Mouse (Mus musculus) liver, adult 2 months (tissue): Measurements from ENCODE around the gene Osbp2. TPM values are rescaled to one million over a fixed set of nuclear protein-coding genes. Genes with fewer than 3 reads are reported as not detected.

Source experiments
- DNase-seq: peaks from one replicate; pipeline ENCODE4 v3.0.0-alpha.2; 2011; ENCODE audit warnings: low read depth, low spot score; ENCODE audit errors: extremely low read depth
- H3K27ac ChIP-seq: fragments of 200-500 bp; replicated peaks from 2 replicates; pipeline ENCODE4 v1.5.1; 2012; ENCODE audit warnings: low read depth, mild to moderate bottlenecking, control low read depth, inconsistent platforms, low read length; ENCODE audit not compliant: insufficient read depth
- H3K27me3 ChIP-seq: fragments of 200-500 bp; 2 replicates; pipeline ENCODE4 v1.6.1; 2012; ENCODE audit warnings: mild to moderate bottlenecking, moderate library complexity, low read length, inconsistent platforms; ENCODE audit not compliant: control insufficient read depth, insufficient read depth
- H3K36me3 ChIP-seq: fragments of 200-500 bp; 2 replicates; pipeline ENCODE4 v1.6.1; 2012; ENCODE audit warnings: low read length, inconsistent platforms; ENCODE audit not compliant: control insufficient read depth, insufficient read depth
- H3K4me1 ChIP-seq: fragments of 200-500 bp; 2 replicates; pipeline ENCODE4 v1.6.1; 2011; ENCODE audit warnings: low read length; ENCODE audit not compliant: control insufficient read depth, insufficient read depth
- H3K4me3 ChIP-seq: fragments of 200-500 bp; 2 replicates; pipeline ENCODE4 v1.5.1; 2011; ENCODE audit warnings: low read depth, mild to moderate bottlenecking, control low read depth, low read length, moderate library complexity; ENCODE audit not compliant: insufficient read depth
- H3K79me2 ChIP-seq: fragments of 200-500 bp; 2 replicates; pipeline ENCODE4 v1.6.1; 2012; ENCODE audit warnings: inconsistent platforms, mild to moderate bottlenecking, low read length, moderate library complexity; ENCODE audit not compliant: control insufficient read depth, insufficient read depth
- H3K9ac ChIP-seq: fragments of 200-500 bp; 2 replicates; pipeline ENCODE4 v1.6.1; 2012; ENCODE audit warnings: low read depth, mild to moderate bottlenecking, control low read depth, inconsistent platforms, low read length
- CTCF ChIP-seq: fragments of 200-500 bp; IDR thresholded peaks from 2 replicates; pipeline ENCODE4 v1.5.1; 2011; ENCODE audit warnings: low read depth, low read length, control low read depth
- POLR2A ChIP-seq: fragments of 200-500 bp; IDR thresholded peaks from 2 replicates; pipeline ENCODE4 v1.6.1; 2011; ENCODE audit warnings: low read length, control low read depth; ENCODE audit not compliant: insufficient read depth; ENCODE audit errors: extremely low read depth
- WGBS: fragments of 180-500 bp; shearing (Covaris S2); methylation state at CpG from one replicate; pipeline ENCODE4 v1.1.7; 2018; 5-methylcytosine and 5-hydroxymethylcytosine counted together
- polyA plus RNA-seq: library from polyadenylated mRNA; depleted of rRNA; stranded (reverse); fragments of >200 nt; gene quantifications from 2 replicates; pipeline ENCODE4 v1.2.3, GENCODE M21; 2012
- total RNA-seq: library from RNA; depleted of rRNA; stranded (reverse); fragments of >200 nt; gene quantifications from 2 replicates; pipeline ENCODE4 v1.2.3, GENCODE M21; 2014

The Osbp2 gene
- total and polyA plus RNA-seq, 2 experiments: 0.70 to 1.1 TPM

GRCm38 (mm10) chr11:3759433-3759832 is 104.3 kb downstream of the Osbp2 start:
- Histone ChIP-seq H3K9ac (no peak overlapping the region), H3K27me3 (peaks cover 12% of the 10 kb centered on the region), H3K27ac (no peak overlapping the region), H3K36me3 (no peaks in the 10 kb centered on the region), H3K79me2 (no peaks in the 10 kb centered on the region), H3K4me1 (no peaks in the 10 kb centered on the region), H3K4me3 (no peak overlapping the region)
- DNase-seq: no peak
- WGBS: 75% methylated on average over 5 of the region's 5 CpGs
- no peak for TF ChIP-seq POLR2A
- TF ChIP-seq CTCF: no peak

- H3K27ac ChIP-seq: no peak overlapping the region
- H3K4me3 ChIP-seq: no peak overlapping the region
- no peaks in the 10 kb centered on the region for H3K36me3 ChIP-seq
- H3K27me3 ChIP-seq: no peaks in the 10 kb centered on the region
- TF ChIP-seq CTCF (no peak), POLR2A (no peak)
- DNase-seq: peak; percentile 41
- no peaks in the 10 kb centered on the region for H3K79me2 ChIP-seq
- 32% methylated on average over 4 of the region's 4 CpGs for WGBS
- no peak overlapping the region for H3K9ac ChIP-seq
- H3K4me1 ChIP-seq: no peaks in the 10 kb centered on the region
These were observed 108.4 kb downstream of the Osbp2 start for GRCm38 (mm10) chr11:3755341-3755740.

GRCm38 (mm10) chr11:3754685-3755084 is 109.0 kb downstream of the Osbp2 start:
- H3K36me3 ChIP-seq: no peaks in the 10 kb centered on the region
- WGBS: 79% methylated on average over 7 of the region's 7 CpGs
- no peak for DNase-seq
- no peaks in the 10 kb centered on the region for H3K79me2 ChIP-seq
- H3K4me1 ChIP-seq: no peaks in the 10 kb centered on the region
- no peak overlapping the region for H3K9ac ChIP-seq
- H3K27ac ChIP-seq: no peak overlapping the region
- H3K4me3 ChIP-seq: no peak overlapping the region
- no peaks in the 10 kb centered on the region for H3K27me3 ChIP-seq
- TF ChIP-seq POLR2A (no peak), CTCF (no peak)

GRCm38 (mm10) chr11:3753897-3754296 is 109.8 kb downstream of the Osbp2 start:
- Histone ChIP-seq H3K9ac (no peak overlapping the region), H3K36me3 (no peaks in the 10 kb centered on the region), H3K4me1 (no peaks in the 10 kb centered on the region), H3K27ac (no peak overlapping the region), H3K79me2 (no peaks in the 10 kb centered on the region), H3K27me3 (no peaks in the 10 kb centered on the region), H3K4me3 (no peak overlapping the region)
- no peak for DNase-seq
- no peak for TF ChIP-seq POLR2A
- no peak for TF ChIP-seq CTCF
- WGBS: 80% methylated on average over 9 of the region's 9 CpGs

- Histone ChIP-seq H3K27me3 (no peaks in the 10 kb centered on the region), H3K9ac (no peak overlapping the region), H3K36me3 (no peaks in the 10 kb centered on the region), H3K27ac (no peak overlapping the region), H3K4me1 (no peaks in the 10 kb centered on the region), H3K79me2 (no peaks in the 10 kb centered on the region), H3K4me3 (no peak overlapping the region)
- DNase-seq: no peak
- 37% methylated on average over 3 of the region's 3 CpGs for WGBS
- TF ChIP-seq CTCF (no peak), POLR2A (no peak)
These were observed 110.9 kb downstream of the Osbp2 start for GRCm38 (mm10) chr11:3752766-3753165.

- Histone ChIP-seq H3K4me1 (no peaks in the 10 kb centered on the region), H3K4me3 (no peak overlapping the region), H3K79me2 (no peaks in the 10 kb centered on the region), H3K9ac (no peak overlapping the region), H3K27me3 (peaks cover 5% of the 10 kb centered on the region; the same call in 1 of the 2 replicates), H3K36me3 (no peaks in the 10 kb centered on the region), H3K27ac (no peak overlapping the region)
- DNase-seq: no peak
- 27% methylated on average over 7 of the region's 7 CpGs for WGBS
- TF ChIP-seq CTCF: no peak
- TF ChIP-seq POLR2A: no peak
These were observed 113.9 kb downstream of the Osbp2 start for GRCm38 (mm10) chr11:3749831-3750230.
